Mouse (Mus musculus): ENCODE results near the gene Krtap1-3.

Gene Krtap1-3

DNA sequence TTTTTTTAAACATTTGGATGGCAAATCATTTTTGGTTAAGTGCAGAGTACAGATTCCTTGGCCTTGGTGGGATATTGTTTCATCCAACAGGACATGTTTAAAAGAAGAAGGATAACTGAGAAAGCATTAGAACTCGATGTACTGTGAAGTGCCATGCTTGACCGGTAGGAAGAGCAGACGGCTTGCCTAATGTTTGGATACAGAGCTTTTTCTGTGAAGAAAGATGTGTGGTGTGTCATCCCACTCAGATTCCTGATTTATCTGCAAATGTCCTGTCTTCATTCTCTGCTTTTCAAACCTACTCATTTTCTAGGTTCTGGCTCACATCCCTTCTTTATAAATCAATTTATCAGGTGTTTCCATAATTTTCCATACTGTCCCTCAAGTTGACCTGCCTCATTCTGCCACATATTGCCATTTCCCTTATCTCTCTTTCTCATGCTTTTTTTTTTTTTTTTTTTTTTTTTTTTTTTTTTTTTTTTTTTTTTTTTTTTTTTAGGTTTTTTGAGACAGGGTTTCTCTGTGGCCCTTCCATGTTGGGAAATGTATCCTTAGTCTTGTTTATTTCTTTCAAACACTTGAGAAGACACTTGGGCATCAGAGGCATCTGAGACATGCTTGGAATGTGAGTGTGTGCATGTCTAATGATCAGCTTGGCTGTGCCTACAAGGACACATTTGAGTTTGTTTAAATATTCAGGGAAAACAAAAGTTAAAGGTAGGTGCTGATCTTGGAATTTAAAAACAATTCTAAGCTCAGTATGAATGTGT lies 33.0 kb downstream of the Krtap1-3 start:
- no peak for DNase-seq (ENCODE audit: low spot score)

DNA sequence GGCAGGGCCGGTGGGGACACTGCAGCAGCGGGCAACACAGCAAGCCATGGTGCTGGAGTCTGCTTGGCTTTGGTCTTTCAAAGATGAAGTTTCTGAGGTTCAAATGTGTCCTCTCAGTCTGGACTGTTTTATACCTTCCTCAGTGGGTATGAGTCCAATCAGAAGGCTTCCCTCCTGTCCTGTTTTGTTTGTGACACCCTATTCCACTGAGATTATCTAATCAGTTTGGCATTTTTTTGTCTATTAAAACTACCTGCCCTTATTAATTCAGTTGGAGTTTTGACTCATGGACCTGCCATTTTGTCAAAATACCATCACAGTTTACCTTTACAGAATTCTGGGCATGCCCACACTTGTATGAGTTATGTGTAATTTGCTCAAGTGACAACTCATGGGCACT lies 34.4 kb downstream of the Krtap1-3 start, which contains the start of gene Krtap3-2:
Gene Krtap3-2 (minus strand): TSS at position 101 of the 400 bp plus-strand sequence.
- no peak for DNase-seq (ENCODE audit: low spot score)

DNA sequence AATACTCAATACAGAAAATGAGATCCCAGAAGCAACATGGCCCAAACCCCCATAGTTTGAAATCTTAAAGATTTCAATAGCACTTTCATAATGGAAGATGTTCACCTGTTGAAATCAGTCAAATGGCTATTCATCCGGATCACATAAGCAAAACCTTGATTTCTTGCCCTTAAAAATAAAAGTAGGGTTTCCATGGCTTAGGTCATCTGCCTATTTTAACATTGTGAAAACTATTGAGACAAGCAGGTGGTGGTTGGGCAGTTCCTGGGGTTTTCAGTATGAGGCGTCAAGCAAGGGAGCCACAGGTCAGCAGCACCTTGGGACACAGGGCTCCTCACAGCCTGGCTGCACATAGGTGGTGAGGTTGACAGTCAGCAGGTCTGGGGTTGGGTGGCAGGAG lies 34.9 kb downstream of the Krtap1-3 start:
- no peak for DNase-seq (ENCODE audit: low spot score)

DNA sequence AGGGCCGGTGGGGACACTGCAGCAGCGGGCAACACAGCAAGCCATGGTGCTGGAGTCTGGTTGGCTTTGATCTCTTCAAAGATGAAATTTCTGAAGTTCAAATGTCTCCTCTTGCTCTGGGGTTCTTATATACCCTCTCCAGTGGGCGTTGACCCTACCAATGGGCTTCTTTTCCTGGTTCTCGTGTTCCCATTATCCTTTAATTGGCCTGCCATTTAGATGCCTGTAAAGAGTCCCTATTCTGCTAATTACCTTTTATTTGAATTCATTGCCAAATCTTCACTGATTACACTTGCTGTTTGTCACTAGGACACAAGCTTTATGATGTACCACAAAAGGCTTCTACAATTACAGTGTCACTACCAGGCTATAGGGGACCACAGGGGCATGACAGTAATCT lies 40.4 kb downstream of the Krtap1-3 start, which contains the start of gene Krtap3-3:
Gene Krtap3-3 (minus strand): TSS at position 101 of the 400 bp plus-strand sequence.
- DNase-seq (ENCODE audit: low spot score) = no peak

- DNase-seq (ENCODE audit: low spot score) = no peak
Measured at GRCm38 (mm10) chr11:99547892-99548291, 43.2 kb downstream of the Krtap1-3 start.
